Mouse (Mus musculus): ENCODE results near the gene Kcnk10. TPM values are rescaled to one million over a fixed set of nuclear protein-coding genes. Genes with fewer than 3 reads are reported as not detected.

The Kcnk10 gene
- polyA plus RNA-seq, 1 experiment from 2014 or later = 0.79 TPM

- Histone ChIP-seq H3K27ac (ENCODE audit: low read length) (no peak overlapping the region), H3K27me3 (ENCODE audit: control insufficient read depth, insufficient read depth, low read length) (no peaks in the 10 kb centered on the region), H3K4me3 (replicated peaks; ENCODE audit: low read length) (no peak overlapping the region), H3K9ac (ENCODE audit: low read length) (no peak overlapping the region), H3K9me3 (replicated peaks; ENCODE audit: control insufficient read depth, low read length) (no peaks in the 10 kb centered on the region), H3K4me1 (ENCODE audit: control insufficient read depth, insufficient read depth, low read length) (no peaks in the 10 kb centered on the region), H3K36me3 (ENCODE audit: control insufficient read depth, insufficient read depth, low read length) (no peaks in the 10 kb centered on the region), H3K4me2 (ENCODE audit: low read depth, low read length) (no peak overlapping the region)
- WGBS = 73% methylated on average over 3 of the region's 3 CpGs
- no peak for ATAC-seq (ENCODE audit: insufficient read depth, low FRiP score)
Observed at GRCm38 (mm10) chr12:98560038-98560437, 18.1 kb downstream of the Kcnk10 start.

- H3K4me1 ChIP-seq (ENCODE audit: control insufficient read depth, insufficient read depth, low read length) = no peaks in the 10 kb centered on the region
- ATAC-seq (ENCODE audit: insufficient read depth, low FRiP score) = no peak
Observed at GRCm38 (mm10) chr12:98557013-98557677, 21.0 kb downstream of the Kcnk10 start.

GRCm38 (mm10) chr12:98549981-98550380, 28.1 kb downstream of the Kcnk10 start:
- Histone ChIP-seq H3K4me3 (replicated peaks; ENCODE audit: low read length) (no peak overlapping the region), H3K9me3 (replicated peaks; ENCODE audit: control insufficient read depth, low read length) (no peaks in the 10 kb centered on the region), H3K27ac (ENCODE audit: low read length) (no peak overlapping the region), H3K9ac (ENCODE audit: low read length) (no peak overlapping the region), H3K36me3 (ENCODE audit: control insufficient read depth, insufficient read depth, low read length) (no peaks in the 10 kb centered on the region), H3K4me2 (ENCODE audit: low read depth, low read length) (no peak overlapping the region), H3K4me1 (ENCODE audit: control insufficient read depth, insufficient read depth, low read length) (no peaks in the 10 kb centered on the region), H3K27me3 (ENCODE audit: control insufficient read depth, insufficient read depth, low read length) (no peaks in the 10 kb centered on the region)
- 86% methylated on average over 6 of the region's 6 CpGs for WGBS
- ATAC-seq (ENCODE audit: insufficient read depth, low FRiP score) = no peak

More at GRCm38 (mm10) chr12:98557013-98557677, 21.0 kb downstream of the Kcnk10 start:
- 77% methylated on average over 7 of the region's 7 CpGs for whole genome bisulfite sequencing
- H3K27ac ChIP-seq (ENCODE audit: low read length) = no peak overlapping the region
- H3K27me3 ChIP-seq (ENCODE audit: control insufficient read depth, insufficient read depth, low read length) = no peaks in the 10 kb centered on the region
- H3K4me3 ChIP-seq (replicated peaks; ENCODE audit: low read length) = no peak overlapping the region
- H3K9ac ChIP-seq (ENCODE audit: low read length) = no peak overlapping the region
- no peak overlapping the region for H3K4me2 ChIP-seq (ENCODE audit: low read depth, low read length)
- no peaks in the 10 kb centered on the region for H3K36me3 ChIP-seq (ENCODE audit: control insufficient read depth, insufficient read depth, low read length)
- no peaks in the 10 kb centered on the region for H3K9me3 ChIP-seq (replicated peaks; ENCODE audit: control insufficient read depth, low read length)

GRCm38 (mm10) chr12:98548141-98548540, 30.0 kb downstream of the Kcnk10 start:
- Histone ChIP-seq H3K9me3 (replicated peaks; ENCODE audit: control insufficient read depth, low read length) (no peaks in the 10 kb centered on the region), H3K27ac (ENCODE audit: low read length) (no peak overlapping the region), H3K36me3 (ENCODE audit: control insufficient read depth, insufficient read depth, low read length) (no peaks in the 10 kb centered on the region), H3K4me3 (replicated peaks; ENCODE audit: low read length) (no peak overlapping the region), H3K4me2 (ENCODE audit: low read depth, low read length) (no peak overlapping the region), H3K9ac (ENCODE audit: low read length) (no peak overlapping the region), H3K4me1 (ENCODE audit: control insufficient read depth, insufficient read depth, low read length) (no peaks in the 10 kb centered on the region), H3K27me3 (ENCODE audit: control insufficient read depth, insufficient read depth, low read length) (no peaks in the 10 kb centered on the region)
- ATAC-seq (ENCODE audit: insufficient read depth, low FRiP score) = no peak
- WGBS = 73% methylated on average over 9 of the region's 9 CpGs

- WGBS = 89% methylated on average over 2 of the region's 2 CpGs
- H3K36me3 ChIP-seq (ENCODE audit: control insufficient read depth, insufficient read depth, low read length) = no peaks in the 10 kb centered on the region
- no peak overlapping the region for H3K27ac ChIP-seq (ENCODE audit: low read length)
- no peaks in the 10 kb centered on the region for H3K27me3 ChIP-seq (ENCODE audit: control insufficient read depth, insufficient read depth, low read length)
- no peak for ATAC-seq (ENCODE audit: insufficient read depth, low FRiP score)
- no peaks in the 10 kb centered on the region for H3K9me3 ChIP-seq (replicated peaks; ENCODE audit: control insufficient read depth, low read length)
- H3K4me1 ChIP-seq (ENCODE audit: control insufficient read depth, insufficient read depth, low read length) = no peaks in the 10 kb centered on the region
- no peak overlapping the region for H3K4me3 ChIP-seq (replicated peaks; ENCODE audit: low read length)
- no peak overlapping the region for H3K9ac ChIP-seq (ENCODE audit: low read length)
- H3K4me2 ChIP-seq (ENCODE audit: low read depth, low read length) = no peak overlapping the region
Observed at GRCm38 (mm10) chr12:98545875-98546274, 32.2 kb downstream of the Kcnk10 start.

- Histone ChIP-seq H3K4me2 (ENCODE audit: low read depth, low read length) (no peak overlapping the region), H3K9me3 (replicated peaks; ENCODE audit: control insufficient read depth, low read length) (no peaks in the 10 kb centered on the region), H3K36me3 (ENCODE audit: control insufficient read depth, insufficient read depth, low read length) (no peaks in the 10 kb centered on the region), H3K27me3 (ENCODE audit: control insufficient read depth, insufficient read depth, low read length) (no peaks in the 10 kb centered on the region), H3K4me3 (replicated peaks; ENCODE audit: low read length) (no peak overlapping the region), H3K9ac (ENCODE audit: low read length) (no peak overlapping the region), H3K4me1 (ENCODE audit: control insufficient read depth, insufficient read depth, low read length) (no peaks in the 10 kb centered on the region), H3K27ac (ENCODE audit: low read length) (no peak overlapping the region)
- no peak for ATAC-seq (ENCODE audit: insufficient read depth, low FRiP score)
- WGBS = 75% methylated on average over 4 of the region's 4 CpGs
Observed at GRCm38 (mm10) chr12:98545251-98545560, 32.9 kb downstream of the Kcnk10 start.

GRCm38 (mm10) chr12:98544545-98545250, 33.4 kb downstream of the Kcnk10 start:
- 89% methylated on average over 9 of the region's 9 CpGs for WGBS
- ATAC-seq (ENCODE audit: insufficient read depth, low FRiP score) = no peak
- no peaks in the 10 kb centered on the region for H3K36me3 ChIP-seq (ENCODE audit: control insufficient read depth, insufficient read depth, low read length)

GRCm38 (mm10) chr12:98536760-98537159, 41.4 kb downstream of the Kcnk10 start:
- 71% methylated on average over 5 of the region's 5 CpGs for WGBS
- Histone ChIP-seq H3K27ac (ENCODE audit: low read length) (no peak overlapping the region), H3K4me2 (ENCODE audit: low read depth, low read length) (no peak overlapping the region), H3K36me3 (ENCODE audit: control insufficient read depth, insufficient read depth, low read length) (no peaks in the 10 kb centered on the region), H3K9me3 (replicated peaks; ENCODE audit: control insufficient read depth, low read length) (no peaks in the 10 kb centered on the region), H3K4me1 (ENCODE audit: control insufficient read depth, insufficient read depth, low read length) (no peaks in the 10 kb centered on the region), H3K27me3 (ENCODE audit: control insufficient read depth, insufficient read depth, low read length) (no peaks in the 10 kb centered on the region), H3K9ac (ENCODE audit: low read length) (no peak overlapping the region), H3K4me3 (replicated peaks; ENCODE audit: low read length) (no peak overlapping the region)
- ATAC-seq (ENCODE audit: insufficient read depth, low FRiP score) = no peak

More at GRCm38 (mm10) chr12:98544545-98545250, 33.4 kb downstream of the Kcnk10 start:
- Histone ChIP-seq H3K27ac (ENCODE audit: low read length) (no peak overlapping the region), H3K27me3 (ENCODE audit: control insufficient read depth, insufficient read depth, low read length) (no peaks in the 10 kb centered on the region), H3K9me3 (replicated peaks; ENCODE audit: control insufficient read depth, low read length) (no peaks in the 10 kb centered on the region), H3K4me2 (ENCODE audit: low read depth, low read length) (no peak overlapping the region), H3K9ac (ENCODE audit: low read length) (no peak overlapping the region), H3K4me1 (ENCODE audit: control insufficient read depth, insufficient read depth, low read length) (no peaks in the 10 kb centered on the region), H3K4me3 (replicated peaks; ENCODE audit: low read length) (no peak overlapping the region)

GRCm38 (mm10) chr12:98536036-98536435, 42.1 kb downstream of the Kcnk10 start:
- ATAC-seq (ENCODE audit: insufficient read depth, low FRiP score) = no peak
- Histone ChIP-seq H3K9me3 (replicated peaks; ENCODE audit: control insufficient read depth, low read length) (no peaks in the 10 kb centered on the region), H3K4me3 (replicated peaks; ENCODE audit: low read length) (no peak overlapping the region), H3K36me3 (ENCODE audit: control insufficient read depth, insufficient read depth, low read length) (no peaks in the 10 kb centered on the region), H3K27ac (ENCODE audit: low read length) (no peak overlapping the region), H3K9ac (ENCODE audit: low read length) (no peak overlapping the region), H3K27me3 (ENCODE audit: control insufficient read depth, insufficient read depth, low read length) (no peaks in the 10 kb centered on the region), H3K4me2 (ENCODE audit: low read depth, low read length) (no peak overlapping the region), H3K4me1 (ENCODE audit: control insufficient read depth, insufficient read depth, low read length) (no peaks in the 10 kb centered on the region)
- WGBS = 82% methylated on average over 6 of the region's 6 CpGs
